Mouse (Mus musculus): ENCODE measurements around the gene Ankrd50. TPM values are rescaled to one million over a fixed set of nuclear protein-coding genes. Genes with fewer than 3 reads are reported as not detected.
A peak's percentile ranks its signal among the peaks of the same experiment; 100 is the strongest.

The Ankrd50 gene
- polyA plus RNA-seq, 1 experiment, result 22.8 TPM

GRCm38 (mm10) chr3:38468131-38468530, 16.5 kb downstream of the Ankrd50 start:
- H3K27ac ChIP-seq (ENCODE audit: insufficient read depth, low read depth, low read length), result no peak overlapping the region
- H3K4me3 ChIP-seq (ENCODE audit: insufficient read depth, low read length), result no peak overlapping the region
- TF ChIP-seq CTCF (IDR thresholded peaks at IDR 0.05; ENCODE audit: low read depth, low read length) (no peak), POLR2A (IDR thresholded peaks at IDR 0.05; ENCODE audit: borderline replicate concordance, low read depth, low read length) (no peak)
- peaks cover 4% of the 10 kb centered on the region for H3K4me1 ChIP-seq (ENCODE audit: control insufficient read depth, insufficient read depth, low read length)

GRCm38 (mm10) chr3:38466880-38467405, 17.7 kb downstream of the Ankrd50 start:
- H3K27ac ChIP-seq (ENCODE audit: insufficient read depth, low read depth, low read length), result no peak overlapping the region
- no peak for TF ChIP-seq CTCF (IDR thresholded peaks at IDR 0.05; ENCODE audit: low read depth, low read length)
- TF ChIP-seq POLR2A (IDR thresholded peaks at IDR 0.05; ENCODE audit: borderline replicate concordance, low read depth, low read length), result no peak
- peaks cover 9% of the 10 kb centered on the region for H3K4me1 ChIP-seq (ENCODE audit: control insufficient read depth, insufficient read depth, low read length)
- H3K4me3 ChIP-seq (ENCODE audit: insufficient read depth, low read length), result no peak overlapping the region

GRCm38 (mm10) chr3:38466139-38466538, 18.5 kb downstream of the Ankrd50 start:
- H3K27ac ChIP-seq (ENCODE audit: insufficient read depth, low read depth, low read length), result no peak overlapping the region
- TF ChIP-seq CTCF (IDR thresholded peaks at IDR 0.05; ENCODE audit: low read depth, low read length) (no peak), POLR2A (IDR thresholded peaks at IDR 0.05; ENCODE audit: borderline replicate concordance, low read depth, low read length) (no peak)
- H3K4me3 ChIP-seq (ENCODE audit: insufficient read depth, low read length), result no peak overlapping the region
- H3K4me1 ChIP-seq (ENCODE audit: control insufficient read depth, insufficient read depth, low read length), result peaks cover 14% of the 10 kb centered on the region

GRCm38 (mm10) chr3:38463149-38463548, 21.5 kb downstream of the Ankrd50 start:
- Histone ChIP-seq H3K27ac (ENCODE audit: insufficient read depth, low read depth, low read length) (no peak overlapping the region), H3K4me3 (ENCODE audit: insufficient read depth, low read length) (no peak overlapping the region), H3K4me1 (ENCODE audit: control insufficient read depth, insufficient read depth, low read length) (peaks cover 31% of the 10 kb centered on the region)
- no peak for TF ChIP-seq POLR2A (IDR thresholded peaks at IDR 0.05; ENCODE audit: borderline replicate concordance, low read depth, low read length)
- TF ChIP-seq CTCF (IDR thresholded peaks at IDR 0.05; ENCODE audit: low read depth, low read length), result no peak

GRCm38 (mm10) chr3:38461742-38462141, 22.9 kb downstream of the Ankrd50 start:
- Histone ChIP-seq H3K4me3 (ENCODE audit: insufficient read depth, low read length) (no peak overlapping the region), H3K27ac (ENCODE audit: insufficient read depth, low read depth, low read length) (no peak overlapping the region), H3K4me1 (ENCODE audit: control insufficient read depth, insufficient read depth, low read length) (peaks cover 31% of the 10 kb centered on the region)
- TF ChIP-seq POLR2A (IDR thresholded peaks at IDR 0.05; ENCODE audit: borderline replicate concordance, low read depth, low read length) (no peak), CTCF (IDR thresholded peaks at IDR 0.05; ENCODE audit: low read depth, low read length) (no peak)

GRCm38 (mm10) chr3:38460250-38460624, 24.4 kb downstream of the Ankrd50 start:
- Histone ChIP-seq H3K4me3 (ENCODE audit: insufficient read depth, low read length) (no peak overlapping the region), H3K4me1 (ENCODE audit: control insufficient read depth, insufficient read depth, low read length) (peaks cover 31% of the 10 kb centered on the region), H3K27ac (ENCODE audit: insufficient read depth, low read depth, low read length) (no peak overlapping the region)
- no peak for TF ChIP-seq CTCF (IDR thresholded peaks at IDR 0.05; ENCODE audit: low read depth, low read length)
- TF ChIP-seq POLR2A (IDR thresholded peaks at IDR 0.05; ENCODE audit: borderline replicate concordance, low read depth, low read length), result no peak

GRCm38 (mm10) chr3:38459507-38460249, 25.0 kb downstream of the Ankrd50 start:
- TF ChIP-seq CTCF (IDR thresholded peaks at IDR 0.05; ENCODE audit: low read depth, low read length) (no peak), POLR2A (IDR thresholded peaks at IDR 0.05; ENCODE audit: borderline replicate concordance, low read depth, low read length) (no peak)
- Histone ChIP-seq H3K4me1 (ENCODE audit: control insufficient read depth, insufficient read depth, low read length) (peaks cover 31% of the 10 kb centered on the region), H3K4me3 (ENCODE audit: insufficient read depth, low read length) (no peak overlapping the region), H3K27ac (ENCODE audit: insufficient read depth, low read depth, low read length) (0 out of 2 replicates have a peak overlapping the region, but pooled peaks have one; percentile 9)

GRCm38 (mm10) chr3:38457041-38457440, 27.6 kb downstream of the Ankrd50 start:
- Histone ChIP-seq H3K4me3 (ENCODE audit: insufficient read depth, low read length) (no peak overlapping the region), H3K27ac (ENCODE audit: insufficient read depth, low read depth, low read length) (no peak overlapping the region), H3K4me1 (ENCODE audit: control insufficient read depth, insufficient read depth, low read length) (peaks cover 23% of the 10 kb centered on the region)
- TF ChIP-seq POLR2A (IDR thresholded peaks at IDR 0.05; ENCODE audit: borderline replicate concordance, low read depth, low read length) (no peak), CTCF (IDR thresholded peaks at IDR 0.05; ENCODE audit: low read depth, low read length) (no peak)

- no peak overlapping the region for H3K27ac ChIP-seq (ENCODE audit: insufficient read depth, low read depth, low read length)
- no peak overlapping the region for H3K4me3 ChIP-seq (ENCODE audit: insufficient read depth, low read length)
- H3K4me1 ChIP-seq (ENCODE audit: control insufficient read depth, insufficient read depth, low read length), result no peaks in the 10 kb centered on the region
- TF ChIP-seq CTCF (IDR thresholded peaks at IDR 0.05; ENCODE audit: low read depth, low read length), result no peak
- no peak for TF ChIP-seq POLR2A (IDR thresholded peaks at IDR 0.05; ENCODE audit: borderline replicate concordance, low read depth, low read length)
Observed at GRCm38 (mm10) chr3:38452199-38452598, 32.4 kb downstream of the Ankrd50 start.

- Histone ChIP-seq H3K4me1 (ENCODE audit: control insufficient read depth, insufficient read depth, low read length) (no peaks in the 10 kb centered on the region), H3K4me3 (ENCODE audit: insufficient read depth, low read length) (no peak overlapping the region)
- TF ChIP-seq CTCF (IDR thresholded peaks at IDR 0.05; ENCODE audit: low read depth, low read length), result no peak
Observed at GRCm38 (mm10) chr3:38446586-38446985, 38.1 kb downstream of the Ankrd50 start.

More at GRCm38 (mm10) chr3:38446586-38446985, 38.1 kb downstream of the Ankrd50 start:
- no peak overlapping the region for H3K27ac ChIP-seq (ENCODE audit: insufficient read depth, low read depth, low read length)

Measured in bone marrow macrophage, adult 2 months (primary cell).